Mouse (Mus musculus) right cerebral cortex, adult 18-20 months (tissue): ENCODE measurements around the gene Rtn4ip1.

Source experiments
- DNase-seq: peaks from one replicate; pipeline ENCODE4 v3.0.0; 2022; ENCODE audit warnings: mixed read lengths

Gene Rtn4ip1

GRCm38 (mm10) chr10:44003551-44004151 is 102.0 kb downstream of the Rtn4ip1 start:
- DNase-seq, result peak; percentile 11

DNA sequence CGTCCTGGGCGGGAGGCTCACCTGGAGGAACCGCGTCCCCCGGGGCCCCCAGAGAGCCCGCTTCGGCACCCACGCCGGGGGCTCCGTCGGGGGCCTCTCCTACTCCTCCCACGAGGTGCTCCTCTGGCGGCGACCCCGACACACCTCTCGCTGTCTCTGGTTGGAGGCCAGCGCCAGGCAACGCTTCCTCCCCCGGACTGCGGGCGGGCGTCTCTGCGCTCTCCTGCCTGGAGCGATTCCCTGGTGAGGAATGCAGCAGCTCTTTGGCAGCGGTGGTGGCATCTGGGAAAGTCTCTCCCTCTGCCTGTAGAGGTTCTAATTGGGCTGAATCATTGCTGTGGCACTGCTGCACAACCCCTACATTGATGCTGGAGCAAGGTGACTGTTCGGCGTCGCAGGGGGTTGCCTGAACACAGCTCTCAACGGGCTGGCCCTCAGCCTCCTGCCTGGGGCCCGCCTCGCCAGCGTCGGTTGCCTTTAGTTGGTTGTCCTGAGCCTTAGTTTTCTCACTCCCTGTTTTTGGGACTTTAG is 102.7 kb downstream of the Rtn4ip1 start:
- DNase-seq, result peak; percentile 15

DNA sequence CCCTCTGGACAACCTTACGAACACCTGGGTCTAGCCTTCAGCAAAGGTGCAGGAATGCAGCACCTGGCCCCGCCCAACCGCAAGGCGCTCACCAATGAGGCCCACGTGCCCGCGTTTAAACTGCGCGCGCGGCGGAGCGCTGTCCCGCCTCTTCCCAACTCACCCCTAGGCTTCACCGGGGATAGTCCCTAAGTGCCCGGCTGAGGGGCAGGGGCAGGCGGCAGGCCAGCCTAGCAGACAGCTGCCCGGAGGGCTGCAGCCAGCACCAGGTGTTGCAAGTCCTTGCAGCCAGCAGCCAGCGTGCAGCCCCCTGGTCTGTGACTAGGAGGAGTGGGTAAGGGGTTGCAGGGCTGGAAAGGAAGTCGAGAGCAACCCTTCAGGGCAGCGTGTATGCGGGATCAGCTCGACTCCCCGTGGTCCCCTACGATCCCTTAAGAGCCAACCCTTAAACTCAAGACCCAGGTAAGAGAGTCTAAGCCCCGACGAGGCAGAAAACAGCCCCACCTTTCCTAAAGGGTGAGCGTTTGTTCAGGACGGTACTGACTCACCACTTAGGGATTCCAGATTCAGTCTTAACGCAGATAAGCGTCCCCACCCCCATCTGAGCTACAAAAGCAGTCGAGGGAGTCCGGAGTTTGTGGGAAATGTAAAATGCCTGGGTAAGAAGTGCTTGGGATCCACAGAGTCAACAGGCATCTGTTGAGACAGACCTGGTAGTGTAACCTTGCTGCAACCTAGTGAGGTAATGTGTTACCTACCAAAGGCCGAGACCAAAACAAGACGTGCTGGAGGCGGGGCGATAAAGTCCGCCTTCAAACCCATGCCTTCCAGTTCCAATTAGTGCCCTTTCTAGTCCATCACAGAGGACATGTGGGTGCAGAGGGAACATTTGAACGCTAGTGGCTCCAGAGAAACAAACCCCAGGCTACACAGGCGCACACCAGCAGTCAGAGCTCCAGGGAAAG is 104.4 kb downstream of the Rtn4ip1 start:
- no peak for DNase-seq
